Mouse (Mus musculus): ENCODE measurements around the gene Pfkl. TPM values are rescaled to one million over a fixed set of nuclear protein-coding genes. Genes with fewer than 3 reads are reported as not detected.
"Not testable (repeated sequence)": the region's sequence is repeated elsewhere in the genome, so short reads cannot be mapped to it uniquely, and the experiment has no call there.

The Pfkl gene
- polyA plus RNA-seq, 1 experiment from 2014 or later: 35.6 TPM

DNA sequence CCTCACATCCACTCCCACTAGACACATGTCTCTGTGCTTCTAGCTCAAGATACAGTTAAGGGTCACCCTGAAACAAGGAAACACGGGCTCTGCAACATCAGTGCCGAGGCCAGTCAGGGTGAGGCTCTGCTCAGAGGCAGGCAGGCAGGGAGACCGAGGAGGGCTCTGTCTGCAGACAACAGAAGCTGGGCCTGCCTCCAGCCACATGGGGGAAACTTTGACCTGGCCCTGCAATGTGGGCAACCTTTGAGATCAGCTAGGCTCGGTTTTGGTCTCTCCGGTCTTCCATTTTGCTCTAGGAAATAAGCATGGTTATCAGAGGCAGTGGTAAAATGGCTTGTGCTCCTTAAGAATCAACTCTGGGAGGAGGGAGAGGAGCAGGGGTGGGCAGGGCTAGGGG, 6.5 kb upstream of the Pfkl start:
- Histone ChIP-seq H3K4me3 (ENCODE audit: low read depth, low read length) (no peak overlapping the region), H3K4me2 (replicated peaks; ENCODE audit: low read depth, low read length) (no peak overlapping the region), H3K9me3 (ENCODE audit: low read length) (no peaks in the 10 kb centered on the region), H3K36me3 (ENCODE audit: insufficient read depth, low read length) (no peaks in the 10 kb centered on the region), H3K9ac (replicated peaks; ENCODE audit: low read depth) (no peak overlapping the region), H3K27me3 (replicated peaks; ENCODE audit: insufficient read depth, low read length) (no peaks in the 10 kb centered on the region), H3K27ac (ENCODE audit: low read length) (no peak overlapping the region), H3K4me1 (ENCODE audit: insufficient read depth, low read depth, low read length) (no peaks in the 10 kb centered on the region)
- ATAC-seq (no peak), DNase-seq (ENCODE audit: low spot score) (no peak)
- 55% methylated on average over 5 of the region's 5 CpGs for WGBS
- no peak for TF ChIP-seq EP300 (IDR thresholded peaks at IDR 0.05)
- no peak for TF ChIP-seq CTCF (IDR thresholded peaks at IDR 0.05)

DNA sequence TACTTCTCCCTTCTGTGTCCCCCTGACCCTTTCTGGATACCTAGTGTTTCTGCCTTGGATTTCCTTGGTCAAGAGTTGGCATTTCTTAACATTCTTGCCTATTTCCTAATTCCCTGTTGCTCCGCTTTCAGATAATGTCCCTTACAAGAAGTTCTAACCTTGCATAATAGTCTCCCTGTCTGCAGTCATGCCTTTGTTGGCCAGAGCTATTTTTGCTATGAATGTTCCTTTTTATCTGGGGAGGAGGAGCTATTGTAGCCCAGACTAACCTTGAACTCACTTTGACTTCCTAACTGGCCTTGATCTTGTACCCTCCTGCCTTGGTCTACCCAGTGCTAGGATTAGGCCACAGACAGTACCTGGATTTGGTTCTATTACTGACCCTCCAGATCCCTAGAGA, 5.6 kb upstream of the Pfkl start:
- Histone ChIP-seq H3K27me3 (replicated peaks; ENCODE audit: insufficient read depth, low read length) (no peaks in the 10 kb centered on the region), H3K4me3 (ENCODE audit: low read depth, low read length) (no peak overlapping the region), H3K36me3 (ENCODE audit: insufficient read depth, low read length) (no peaks in the 10 kb centered on the region), H3K27ac (ENCODE audit: low read length) (no peak overlapping the region), H3K4me2 (replicated peaks; ENCODE audit: low read depth, low read length) (no peak overlapping the region), H3K4me1 (ENCODE audit: insufficient read depth, low read depth, low read length) (no peaks in the 10 kb centered on the region), H3K9me3 (ENCODE audit: low read length) (no peaks in the 10 kb centered on the region), H3K9ac (replicated peaks; ENCODE audit: low read depth) (no peak overlapping the region)
- DNase-seq (ENCODE audit: low spot score) (peak; percentile 70), ATAC-seq (peak; percentile 37; the same call in 1 of the 2 replicates)
- WGBS: 61% methylated on average over 1 of the region's 1 CpGs
- no peak for TF ChIP-seq EP300 (IDR thresholded peaks at IDR 0.05)
- no peak for TF ChIP-seq CTCF (IDR thresholded peaks at IDR 0.05)

DNA sequence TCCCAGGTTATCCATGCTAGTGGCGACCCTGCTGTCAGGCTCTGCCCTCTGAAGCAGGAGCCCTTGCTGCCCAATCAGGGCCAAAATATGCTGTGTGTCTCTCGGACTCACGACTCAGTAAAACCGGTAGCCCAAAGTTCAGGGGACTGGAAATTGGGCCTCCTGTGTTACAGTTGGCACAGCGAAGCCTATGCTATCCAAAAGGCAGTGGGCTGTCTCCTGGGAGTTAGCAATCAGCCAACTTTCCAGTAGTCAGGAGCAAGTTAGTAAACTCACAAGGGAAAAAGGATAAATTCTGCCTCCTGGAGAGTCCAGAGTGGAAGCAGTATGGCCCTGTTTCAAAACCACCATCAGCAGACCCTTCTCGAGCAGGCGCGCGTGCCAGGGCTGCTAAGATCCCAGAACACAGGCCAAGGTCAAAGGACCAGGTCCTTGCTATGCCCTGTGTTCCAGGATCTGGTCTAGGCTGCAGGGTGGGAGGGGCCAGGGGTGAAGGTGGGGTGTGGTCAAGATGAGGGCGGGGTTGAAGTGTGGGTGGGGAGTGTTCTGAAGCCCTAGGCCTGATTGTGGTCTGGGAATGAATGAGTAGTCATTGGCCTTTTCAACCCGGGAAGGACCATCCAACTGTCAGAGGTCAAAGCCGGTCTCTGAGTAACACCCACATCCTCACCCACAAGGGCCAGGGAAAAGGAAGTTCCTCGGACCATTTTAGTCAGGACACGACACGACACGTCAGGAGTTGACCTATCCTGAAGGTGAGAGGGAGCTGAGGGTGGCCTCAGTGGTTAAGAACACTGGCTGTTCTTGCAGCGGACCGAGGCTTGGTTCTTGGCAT, 3.0 kb upstream of the Pfkl start:
- H3K4me1 ChIP-seq (ENCODE audit: insufficient read depth, low read depth, low read length): peaks cover 11% of the 10 kb centered on the region; the same call in 1 of the 2 replicates
- no peak overlapping the region for H3K4me2 ChIP-seq (replicated peaks; ENCODE audit: low read depth, low read length)
- no peak overlapping the region for H3K4me3 ChIP-seq (ENCODE audit: low read depth, low read length)
- H3K9me3 ChIP-seq (ENCODE audit: low read length): no peaks in the 10 kb centered on the region
- WGBS: 92% methylated on average over 18 of the region's 18 CpGs
- H3K27ac ChIP-seq (ENCODE audit: low read length): no peak overlapping the region
- no peaks in the 10 kb centered on the region for H3K27me3 ChIP-seq (replicated peaks; ENCODE audit: insufficient read depth, low read length)
- no peak for TF ChIP-seq CTCF (IDR thresholded peaks at IDR 0.05)
- no peak for TF ChIP-seq EP300 (IDR thresholded peaks at IDR 0.05)
- H3K36me3 ChIP-seq (ENCODE audit: insufficient read depth, low read length): no peaks in the 10 kb centered on the region
- ATAC-seq (no peak), DNase-seq (ENCODE audit: low spot score) (no peak)
- no peak overlapping the region for H3K9ac ChIP-seq (replicated peaks; ENCODE audit: low read depth)

DNA sequence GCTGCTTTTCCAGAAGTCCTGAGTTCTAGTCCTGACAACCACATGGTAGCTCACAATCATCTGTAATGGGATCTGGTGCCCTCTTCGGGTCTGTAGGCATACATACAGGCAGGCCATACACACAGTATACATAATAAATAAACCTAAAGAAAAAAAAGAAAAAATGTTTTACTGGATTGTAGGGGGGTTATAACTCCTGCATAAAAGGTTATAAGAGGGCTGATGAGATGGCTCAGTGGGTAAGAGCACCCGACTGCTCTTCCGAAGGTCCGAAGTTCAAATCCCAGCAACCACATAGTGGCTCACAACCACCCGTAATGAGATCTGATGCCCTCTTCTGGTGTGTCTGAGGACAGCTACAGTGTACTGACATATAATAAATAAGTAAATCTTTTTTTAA, 1.2 kb upstream of the Pfkl start:
- ATAC-seq: not testable (repeated sequence)

DNA sequence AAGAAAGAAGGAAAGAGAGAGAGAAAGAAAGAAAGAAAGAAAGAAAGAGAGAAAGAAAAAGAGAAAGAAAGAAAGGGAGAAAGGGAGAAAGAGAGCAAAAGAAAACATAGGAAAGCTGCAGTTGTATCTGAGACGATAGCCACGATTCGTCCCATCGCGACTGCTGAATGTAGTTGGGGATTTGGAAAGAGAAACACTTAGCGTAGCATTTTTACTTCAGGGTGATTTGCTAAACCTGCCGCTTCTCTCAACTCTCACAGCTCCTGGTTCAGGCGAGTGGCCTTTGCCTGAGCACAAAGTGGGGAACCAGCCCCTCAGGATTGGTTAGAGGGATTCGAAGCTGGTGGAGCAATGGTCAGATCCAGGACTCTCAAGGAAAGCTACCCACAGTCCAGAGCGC, 452 bp upstream of the Pfkl start:
- H3K36me3 ChIP-seq (ENCODE audit: insufficient read depth, low read length): no peaks in the 10 kb centered on the region
- no peaks in the 10 kb centered on the region for H3K27me3 ChIP-seq (replicated peaks; ENCODE audit: insufficient read depth, low read length)
- ATAC-seq: no peak
- H3K4me2 ChIP-seq (replicated peaks; ENCODE audit: low read depth, low read length): peak overlapping the region; percentile 76
- H3K9ac ChIP-seq (replicated peaks; ENCODE audit: low read depth): 0 out of 2 replicates have a peak overlapping the region, but pooled peaks have one; percentile 2
- H3K27ac ChIP-seq (ENCODE audit: low read length): peak overlapping the region; percentile 10; the same call in 1 of the 2 replicates
- WGBS: 13% methylated on average over 10 of the region's 10 CpGs
- peaks cover 12% of the 10 kb centered on the region; the same call in 1 of the 2 replicates for H3K4me1 ChIP-seq (ENCODE audit: insufficient read depth, low read depth, low read length)
- TF ChIP-seq CTCF (IDR thresholded peaks at IDR 0.05): no peak
- no peak for TF ChIP-seq EP300 (IDR thresholded peaks at IDR 0.05)
- no peaks in the 10 kb centered on the region for H3K9me3 ChIP-seq (ENCODE audit: low read length)
- H3K4me3 ChIP-seq (ENCODE audit: low read depth, low read length): peak overlapping the region; percentile 85; the same call in 1 of the 2 replicates
- no peak for DNase-seq (ENCODE audit: low spot score)

More for the DNA sequence above, 1.2 kb upstream of the Pfkl start:
- H3K4me3 ChIP-seq (ENCODE audit: low read depth, low read length); H3K9me3 ChIP-seq (ENCODE audit: low read length); H3K4me2 ChIP-seq (replicated peaks; ENCODE audit: low read depth, low read length); H3K27me3 ChIP-seq (replicated peaks; ENCODE audit: insufficient read depth, low read length); H3K27ac ChIP-seq (ENCODE audit: low read length); DNase-seq (ENCODE audit: low spot score); H3K9ac ChIP-seq (replicated peaks; ENCODE audit: low read depth); H3K36me3 ChIP-seq (ENCODE audit: insufficient read depth, low read length): not testable (repeated sequence)
- H3K4me1 ChIP-seq (ENCODE audit: insufficient read depth, low read depth, low read length): peaks cover 12% of the 10 kb centered on the region; the same call in 1 of the 2 replicates
- WGBS: 87% methylated on average over 5 of the region's 5 CpGs

DNA sequence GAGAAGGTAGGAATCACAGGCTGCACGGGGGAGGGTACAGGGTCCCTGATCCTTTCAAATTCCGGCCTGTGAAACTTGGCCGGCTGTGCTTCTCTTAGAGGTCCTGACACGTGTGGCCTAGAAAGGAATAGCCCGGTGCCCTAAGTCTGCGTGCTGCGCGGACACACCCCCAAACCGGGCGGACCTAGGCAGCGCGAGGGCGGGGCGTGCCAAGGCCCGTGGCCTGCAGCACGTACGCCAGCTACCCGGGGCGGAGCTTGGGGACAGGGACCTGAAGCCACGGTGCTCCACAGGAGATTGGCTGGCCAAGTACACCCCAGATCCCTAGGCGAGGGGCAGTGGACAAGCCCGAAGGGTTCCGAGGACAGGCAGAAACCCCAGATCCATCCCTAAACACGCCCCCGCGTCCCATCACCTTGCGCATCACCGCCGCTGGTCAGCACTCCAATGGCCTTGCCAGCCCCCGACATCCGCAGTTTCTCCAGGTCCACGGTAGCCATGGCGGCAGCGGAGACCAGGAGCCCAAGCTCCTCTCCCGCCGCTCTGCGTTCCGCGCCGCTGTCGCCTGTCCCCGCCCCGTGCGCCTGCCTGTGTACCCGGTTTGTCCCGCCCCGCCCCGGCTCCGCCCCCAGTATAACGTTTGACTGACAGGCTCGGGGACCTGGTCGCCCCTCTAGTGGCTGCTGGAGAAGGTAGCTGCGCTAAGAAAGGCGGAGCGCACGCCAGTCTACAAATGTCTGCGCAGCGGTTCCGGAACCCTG, 519 bp downstream of the Pfkl start:
- H3K36me3 ChIP-seq (ENCODE audit: insufficient read depth, low read length): no peaks in the 10 kb centered on the region
- TF ChIP-seq CTCF (IDR thresholded peaks at IDR 0.05) (peak; percentile 83), EP300 (IDR thresholded peaks at IDR 0.05) (no peak)
- no peaks in the 10 kb centered on the region for H3K27me3 ChIP-seq (replicated peaks; ENCODE audit: insufficient read depth, low read length)
- DNase-seq (ENCODE audit: low spot score): peak; percentile 97
- peak; percentile 98 for ATAC-seq
- peak overlapping the region; percentile 43 for H3K9ac ChIP-seq (replicated peaks; ENCODE audit: low read depth)
- H3K9me3 ChIP-seq (ENCODE audit: low read length): no peaks in the 10 kb centered on the region
- peak overlapping the region; percentile 85 for H3K4me3 ChIP-seq (ENCODE audit: low read depth, low read length)
- WGBS: under 1% methylated on average over 54 of the region's 59 CpGs
- H3K4me1 ChIP-seq (ENCODE audit: insufficient read depth, low read depth, low read length): peaks cover 12% of the 10 kb centered on the region; the same call in 1 of the 2 replicates
- peak overlapping the region; percentile 76 for H3K4me2 ChIP-seq (replicated peaks; ENCODE audit: low read depth, low read length)
- peak overlapping the region; percentile 91 for H3K27ac ChIP-seq (ENCODE audit: low read length)
